Mouse (Mus musculus): ENCODE data around the gene St8sia6. TPM values are rescaled to one million over a fixed set of nuclear protein-coding genes. Genes with fewer than 3 reads are reported as not detected.

Gene St8sia6
- 2.5 TPM for polyA plus RNA-seq (2014; fragmentation: Illumina TruSeq; extraction: RNeasy Lipid Tissue Mini Kit (QIAGEN cat#74804); ENCODE audit: low read depth, low replicate concordance)

GRCm38 (mm10) chr2:13793969-13794363, at the start of gene St8sia6:
Gene St8sia6 (minus strand): TSS chr2:13794064.

Other genes starting within 250 kb of the St8sia6 start
- gene Trdmt1, start 249.4 kb downstream of the St8sia6 start, polyA plus RNA-seq (2014; fragmentation: Illumina TruSeq; extraction: RNeasy Lipid Tissue Mini Kit (QIAGEN cat#74804); ENCODE audit: low read depth, low replicate concordance): 10.7 TPM
- 89.6 TPM for gene Vim, start 220.1 kb downstream of the St8sia6 start, polyA plus RNA-seq (2014; fragmentation: Illumina TruSeq; extraction: RNeasy Lipid Tissue Mini Kit (QIAGEN cat#74804); ENCODE audit: low read depth, low replicate concordance)